Mouse (Mus musculus) embryo, embryonic 10 days (tissue): Measurements from ENCODE around the gene Nmrk1.

Experiments
- DNase-seq: peaks from one replicate; pipeline ENCODE4 v3.0.0-alpha.2; 2015; ENCODE audit warnings: low spot score

The Nmrk1 gene

DNA sequence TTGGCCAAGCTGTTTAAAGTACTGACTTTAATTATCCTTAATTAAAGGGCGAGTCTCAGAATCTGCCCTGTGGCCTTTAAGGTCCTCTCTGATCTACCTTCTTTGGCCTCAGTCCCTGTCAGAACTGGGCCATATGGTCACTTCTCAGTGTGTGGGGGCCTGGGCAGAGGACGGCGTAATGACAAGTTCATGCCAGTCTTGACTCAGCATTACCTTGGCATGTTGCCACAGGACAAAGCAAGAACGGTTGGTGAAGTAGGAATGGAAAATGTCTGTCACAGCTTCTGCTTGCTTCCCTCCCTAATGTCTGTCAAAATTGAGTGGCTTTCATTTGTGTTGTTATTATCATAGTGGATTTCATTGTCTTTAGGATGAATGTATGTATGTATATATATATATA, 20.8 kb downstream of the Nmrk1 start:
- DNase-seq, result no peak

DNA sequence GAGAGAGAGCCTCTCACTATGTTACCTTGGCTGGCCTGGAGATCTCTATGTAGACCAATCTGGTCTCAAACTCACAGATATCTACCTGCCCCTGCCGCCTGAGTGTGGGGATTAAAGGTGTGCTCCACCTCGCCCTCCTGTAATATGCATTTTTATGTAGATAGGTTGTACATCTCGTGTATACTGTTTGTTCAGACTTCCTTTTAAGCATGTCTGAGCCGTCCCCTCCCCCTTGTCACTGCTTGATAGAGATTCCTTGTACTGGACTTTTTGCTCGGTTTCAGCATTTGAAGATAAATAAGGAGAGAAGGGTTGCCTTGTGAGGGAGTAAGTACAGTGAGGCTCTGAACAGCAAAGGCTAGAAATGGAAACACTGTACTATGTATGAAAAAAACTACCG, 21.3 kb downstream of the Nmrk1 start:
- DNase-seq, result no peak

DNA sequence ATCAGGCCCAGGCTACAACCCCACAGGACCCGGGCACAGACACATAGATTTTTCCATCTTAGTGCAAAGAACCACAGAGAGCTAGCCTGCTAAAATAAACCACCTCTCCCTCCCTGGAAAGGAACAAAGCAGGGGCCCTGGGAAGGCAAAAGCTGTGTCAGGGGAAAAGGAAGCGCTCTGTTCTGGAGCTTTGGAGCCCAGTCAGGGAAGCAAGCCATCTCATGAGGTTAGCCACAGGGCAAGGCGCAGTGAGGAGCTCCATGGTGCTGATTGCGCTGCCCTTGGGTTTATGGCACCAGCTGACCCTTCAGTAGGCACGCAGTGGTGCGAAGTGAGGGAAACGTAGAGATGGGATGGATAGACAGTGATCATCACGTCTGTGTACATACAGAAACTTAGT, 22.6 kb downstream of the Nmrk1 start:
- DNase-seq, result no peak

DNA sequence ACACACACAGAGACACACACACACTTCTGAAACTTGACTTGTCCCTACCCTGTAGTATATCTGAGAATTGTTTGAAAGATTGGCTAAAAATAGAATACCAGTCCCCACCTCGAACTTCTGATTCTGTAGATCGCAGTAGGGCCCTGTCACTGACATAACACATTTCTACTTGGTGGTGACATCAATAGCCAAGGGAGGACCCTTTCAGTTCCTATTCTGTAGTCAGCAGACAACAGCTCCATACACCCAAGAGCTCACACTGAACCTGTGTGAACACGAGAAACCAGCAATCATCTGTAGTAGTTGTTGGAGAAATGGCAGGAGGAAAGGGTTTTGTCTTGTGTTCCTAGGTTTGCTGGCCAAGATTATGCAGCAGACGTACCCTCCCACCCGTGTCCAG, 23.2 kb downstream of the Nmrk1 start:
- no peak for DNase-seq

DNA sequence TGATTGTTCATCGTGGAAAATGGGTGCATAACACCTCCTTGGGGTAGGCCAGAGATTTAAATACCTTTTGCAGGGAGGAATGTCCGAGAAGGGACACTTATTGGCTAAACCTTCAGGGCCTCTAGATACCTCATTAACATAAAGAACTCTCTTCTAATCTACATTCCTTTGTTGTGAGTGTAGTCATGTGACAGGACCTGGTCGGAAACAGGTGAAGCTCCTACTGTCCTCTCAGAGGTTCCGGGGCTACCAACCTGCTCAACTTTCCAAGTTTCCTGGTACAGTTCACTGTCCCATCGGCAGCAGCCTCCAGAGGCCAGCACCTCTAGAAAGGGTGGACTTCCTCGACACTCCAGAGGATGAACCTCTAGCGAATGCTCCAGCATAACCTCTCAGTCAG, 24.2 kb downstream of the Nmrk1 start:
- no peak for DNase-seq

DNA sequence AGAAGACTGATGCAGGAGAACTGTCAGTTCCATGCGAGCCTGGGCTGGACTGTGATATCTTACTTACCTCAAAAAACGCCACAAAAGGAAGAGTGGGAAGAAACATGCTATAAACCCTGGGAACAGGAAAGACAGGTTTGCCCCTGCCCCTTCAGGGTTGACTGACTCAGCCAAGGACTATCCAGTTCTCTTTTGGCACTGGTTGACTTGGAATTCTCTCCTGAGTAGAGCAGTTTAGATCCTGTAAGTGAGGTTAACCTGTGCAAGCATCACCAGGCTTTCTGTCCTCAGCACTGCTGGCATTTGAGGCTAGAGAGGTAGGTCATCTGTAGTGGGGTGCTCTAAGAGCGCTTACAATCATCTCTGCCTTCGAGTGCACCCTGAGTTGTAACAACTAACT, 26.7 kb downstream of the Nmrk1 start:
- DNase-seq, result no peak

DNA sequence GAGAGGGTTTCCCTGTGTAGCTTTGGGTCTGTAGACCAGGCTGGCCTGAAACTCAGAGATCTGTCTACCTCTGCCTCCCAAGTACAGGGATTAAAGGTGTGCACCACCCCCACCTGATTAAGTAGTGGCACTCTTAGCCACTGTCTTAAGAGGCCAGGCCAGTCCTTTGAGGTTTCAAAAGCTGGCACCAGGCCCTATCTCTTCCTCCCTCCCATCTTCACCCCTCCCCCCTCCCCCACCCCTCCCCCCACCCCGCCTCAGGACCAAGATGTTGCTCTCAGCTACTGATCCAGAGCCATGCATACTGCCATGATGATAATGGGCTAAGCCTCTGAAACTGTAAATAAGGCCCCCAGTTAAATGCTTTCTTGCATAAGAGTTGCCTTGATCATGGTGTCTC, 27.6 kb downstream of the Nmrk1 start:
- DNase-seq, result no peak

DNA sequence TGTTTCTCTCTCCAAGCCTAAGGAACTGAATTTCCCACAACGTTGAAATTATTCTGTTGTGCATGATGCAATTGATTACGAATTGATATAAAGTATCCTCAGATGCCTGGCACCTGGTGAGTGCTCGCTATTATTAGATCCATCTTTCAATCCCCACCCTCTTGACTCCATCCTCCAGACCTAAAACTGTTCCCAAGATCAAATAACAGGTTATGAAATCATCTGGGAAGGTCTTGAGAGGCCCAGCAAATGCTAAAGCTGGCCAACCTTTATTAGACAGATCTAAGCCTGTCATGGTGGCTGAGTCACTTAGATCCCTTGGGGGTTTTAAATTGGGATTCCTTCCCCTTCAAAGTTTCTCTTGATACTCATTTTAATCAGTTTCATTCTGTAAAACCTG, 28.7 kb downstream of the Nmrk1 start:
- no peak for DNase-seq

DNA sequence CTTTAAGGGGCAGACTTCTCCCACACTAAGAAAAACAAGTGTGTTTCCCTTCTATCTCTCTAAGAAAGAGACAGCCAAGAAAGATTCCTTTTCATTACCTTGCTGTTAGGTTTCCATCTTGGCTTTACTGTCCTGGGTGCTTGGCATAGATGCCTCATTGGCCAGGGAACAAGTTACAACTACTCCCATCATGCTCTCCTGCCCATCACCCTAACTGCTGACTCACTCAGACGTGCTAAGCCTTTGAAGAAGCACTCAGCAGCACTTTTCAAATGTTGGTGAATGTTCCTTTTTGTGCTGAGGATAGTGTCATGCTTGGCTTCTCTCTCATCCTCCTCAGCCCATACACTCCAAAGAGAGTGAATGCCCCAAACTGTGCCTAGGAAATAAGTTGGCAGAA, 29.9 kb downstream of the Nmrk1 start:
- DNase-seq, result no peak

DNA sequence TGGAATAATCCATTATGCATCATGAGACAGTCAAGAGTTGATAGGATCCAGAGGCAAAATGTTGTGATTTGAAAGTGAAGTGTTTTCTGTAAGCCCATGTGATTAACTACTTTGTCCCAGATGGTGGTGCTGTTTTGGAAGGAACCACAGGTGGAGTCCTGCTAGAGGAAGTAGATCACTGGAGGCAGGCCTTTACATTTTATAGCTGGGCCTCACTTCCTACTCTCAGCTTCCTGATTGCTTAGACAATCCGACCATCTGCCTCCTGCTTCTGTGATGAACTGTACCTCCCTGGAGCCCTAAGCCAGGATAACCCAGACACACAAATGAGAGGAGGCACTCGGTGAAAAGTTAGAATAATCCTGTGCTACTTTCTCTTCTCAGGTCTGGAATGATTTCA, 32.2 kb downstream of the Nmrk1 start:
- DNase-seq, result no peak

DNA sequence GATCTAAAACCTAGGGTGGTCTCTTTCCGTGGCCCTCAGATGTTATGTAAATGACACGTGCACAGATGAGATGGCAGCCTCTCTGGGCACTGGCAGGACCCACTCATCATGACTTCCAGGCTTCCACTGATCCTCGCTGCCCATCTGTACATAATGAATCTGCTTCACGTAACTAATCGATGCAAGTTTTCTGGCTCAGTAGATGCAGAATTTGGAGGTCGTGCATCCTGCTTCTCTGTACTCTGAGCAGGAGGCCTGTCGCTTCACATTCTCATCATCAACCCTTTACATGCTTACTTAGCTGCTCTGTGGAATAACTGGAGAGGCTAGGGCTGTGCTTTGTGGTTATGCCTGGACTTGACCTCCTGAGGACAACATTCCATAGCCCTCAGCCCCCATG, 35.2 kb downstream of the Nmrk1 start:
- no peak for DNase-seq

DNA sequence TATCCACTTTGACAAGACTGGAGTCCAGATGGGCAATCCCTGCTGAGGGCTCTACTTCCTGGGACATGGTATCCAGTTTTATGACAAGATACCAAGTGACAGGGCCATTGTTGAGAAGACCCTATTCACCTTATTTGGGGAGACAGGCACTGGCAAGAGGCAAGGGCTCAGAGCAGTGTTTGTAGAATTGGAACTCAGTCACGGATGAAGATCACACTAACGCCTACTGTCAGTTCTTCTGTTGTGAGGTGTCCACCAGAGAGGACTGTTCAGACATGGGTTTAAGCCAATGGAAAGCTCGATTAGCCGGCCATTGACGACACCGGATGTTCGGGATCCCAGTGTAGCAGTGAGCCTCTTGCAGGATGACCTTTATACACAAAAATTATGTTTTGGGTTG, 37.8 kb downstream of the Nmrk1 start:
- DNase-seq, result no peak

DNA sequence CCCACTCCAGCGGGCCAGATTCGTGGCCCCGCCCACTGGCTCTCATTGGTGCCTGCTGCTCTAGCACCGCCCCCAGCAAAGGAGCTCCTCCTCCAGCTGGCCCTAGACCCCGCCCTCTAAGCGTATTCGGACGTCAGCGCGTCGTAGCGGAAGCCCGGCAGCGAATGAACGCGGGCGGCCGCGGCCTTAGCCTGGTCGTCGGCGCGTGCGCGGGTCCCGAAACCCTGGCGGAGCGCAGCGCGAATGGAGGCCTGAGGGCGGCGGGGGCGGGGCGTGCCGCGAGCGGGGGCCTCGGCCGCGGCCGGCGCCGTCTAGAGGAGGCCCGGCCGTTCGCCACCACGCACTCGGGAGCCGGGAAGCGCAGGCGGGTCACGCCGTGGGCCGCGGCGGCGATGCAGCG, 38.9 kb downstream of the Nmrk1 start, which contains the start of gene Carnmt1:
Gene Carnmt1 (plus strand): TSS at position 157 of the 400 bp plus-strand sequence.
- DNase-seq, result peak; percentile 98

DNA sequence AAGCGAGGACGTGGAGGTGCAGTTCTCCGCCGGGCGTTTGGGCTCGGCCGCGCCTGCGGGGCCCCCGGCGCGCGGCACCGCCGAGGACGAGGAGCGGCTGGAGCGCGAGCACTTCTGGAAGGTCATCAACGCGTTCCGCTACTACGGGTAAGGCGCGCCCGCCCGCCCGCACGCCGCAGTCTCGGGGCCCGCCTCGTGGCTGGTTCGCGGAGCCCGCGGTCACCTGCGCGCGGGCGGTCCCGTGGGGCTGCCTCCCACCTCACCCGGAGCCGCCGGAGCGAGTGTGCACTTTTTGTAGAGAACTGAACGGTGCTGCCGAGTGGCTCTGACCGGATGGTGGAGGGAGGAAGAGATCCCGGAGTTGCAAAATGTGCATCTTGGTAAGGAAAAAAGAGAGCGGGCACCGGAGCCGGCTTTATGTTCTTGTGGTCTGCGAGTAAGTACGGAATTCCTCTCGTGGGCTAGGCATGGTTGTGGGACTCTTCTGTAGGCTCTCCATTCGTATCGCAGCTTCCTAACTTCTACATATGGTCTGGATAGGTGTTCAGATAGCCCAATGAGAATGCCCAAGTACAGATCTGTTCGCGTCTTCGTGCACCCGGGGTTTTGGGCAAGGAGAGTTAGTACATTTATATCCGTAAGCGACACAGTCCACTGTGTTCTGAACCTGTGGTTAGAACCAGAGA, 39.4 kb downstream of the Nmrk1 start:
- DNase-seq, result peak; percentile 35

DNA sequence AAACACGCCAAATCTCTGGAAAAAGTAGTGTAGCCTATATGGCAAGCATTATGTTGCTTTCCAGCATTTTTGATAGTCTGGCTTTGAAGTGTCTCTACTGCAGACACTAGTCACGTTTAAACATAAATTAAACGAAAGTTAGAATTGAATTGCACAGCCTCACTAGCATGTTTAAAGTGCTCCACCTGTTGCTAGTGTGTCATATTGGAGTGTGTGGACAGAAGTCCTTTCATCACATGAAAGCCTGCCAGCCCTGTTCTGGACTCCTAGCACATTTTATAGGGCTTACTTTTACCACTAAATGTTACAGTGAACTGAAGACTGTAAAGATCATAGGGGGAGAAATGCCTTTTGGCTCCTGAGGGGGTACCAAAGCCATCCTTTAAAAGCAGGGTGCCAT, 40.7 kb downstream of the Nmrk1 start:
- DNase-seq, result no peak

DNA sequence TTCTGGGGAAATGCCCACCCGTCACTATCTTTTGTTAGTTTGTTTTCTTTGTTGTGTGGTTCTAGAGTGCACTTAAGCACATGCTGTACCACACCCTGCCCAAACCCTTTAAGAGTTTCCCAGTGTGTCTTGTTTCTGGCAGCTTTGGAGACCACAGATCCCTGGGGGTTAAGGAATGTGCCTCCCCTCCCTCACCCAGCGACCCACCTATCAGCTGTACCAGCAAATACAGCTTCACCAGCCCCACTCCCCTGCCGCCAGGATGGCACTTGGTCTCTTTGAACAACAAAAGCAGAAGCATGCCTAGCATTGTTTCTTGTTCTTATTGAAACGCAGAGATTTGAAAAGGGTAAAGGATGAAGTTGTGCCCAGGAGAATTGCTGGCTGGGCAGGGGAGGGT, 41.4 kb downstream of the Nmrk1 start:
- no peak for DNase-seq

DNA sequence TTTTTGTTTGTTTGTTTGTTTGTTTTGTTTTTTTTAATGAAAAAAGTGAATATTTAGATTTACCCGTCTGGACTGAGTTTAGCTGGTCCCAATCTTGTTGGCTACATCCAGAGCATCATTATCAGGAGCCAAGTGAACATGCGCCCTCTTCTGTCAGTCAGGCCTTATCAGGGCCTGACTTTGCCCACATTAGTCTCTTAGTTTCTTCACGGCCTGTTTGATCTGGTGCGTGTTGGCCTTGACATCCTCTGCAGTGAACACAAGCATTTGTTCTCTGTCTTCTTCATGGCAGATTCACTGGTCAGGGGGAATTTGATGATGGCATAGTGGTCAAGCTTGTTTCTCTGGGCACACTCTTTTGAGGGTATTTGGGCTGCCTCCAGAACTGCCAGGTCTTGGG, 50.4 kb downstream of the Nmrk1 start:
- no peak for DNase-seq

DNA sequence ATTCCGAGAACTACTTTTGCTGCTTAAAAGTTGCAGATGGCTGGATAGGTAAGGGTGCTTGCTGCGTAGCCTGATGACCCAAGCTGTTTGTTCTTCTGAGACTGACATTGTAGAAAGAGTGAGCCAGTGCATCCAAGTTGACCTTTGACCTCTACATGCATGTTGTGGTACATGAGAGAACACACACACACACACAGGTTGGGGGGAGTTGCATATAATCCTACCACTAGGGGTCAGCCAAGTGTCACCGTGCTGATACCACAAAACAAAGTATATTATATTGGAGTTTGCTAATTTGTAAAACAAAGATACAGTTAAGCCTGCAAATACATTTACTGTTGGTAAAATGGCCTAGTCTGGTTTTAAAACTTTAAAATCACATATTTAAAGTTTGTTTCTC, 55.8 kb downstream of the Nmrk1 start:
- DNase-seq, result peak; percentile 72

DNA sequence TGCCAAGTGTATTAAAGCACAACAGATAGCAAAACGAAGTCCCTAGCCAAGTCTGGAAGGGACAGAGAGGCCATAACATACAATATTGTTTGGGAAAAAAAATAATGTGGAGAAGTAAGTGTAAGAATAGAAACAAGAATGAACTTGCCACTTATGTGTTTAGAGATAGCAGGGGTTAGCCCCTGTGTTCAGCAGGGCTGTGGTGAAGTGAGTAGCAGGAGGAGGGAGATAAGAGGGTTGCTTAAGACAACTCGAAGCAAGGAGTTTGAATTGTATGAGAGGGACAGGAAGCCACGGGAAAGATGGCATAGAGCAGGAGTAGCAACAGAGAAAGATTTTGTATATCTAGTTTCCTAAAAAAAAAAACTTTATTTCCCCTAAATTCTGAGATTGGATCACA, 60.4 kb downstream of the Nmrk1 start:
- no peak for DNase-seq

DNA sequence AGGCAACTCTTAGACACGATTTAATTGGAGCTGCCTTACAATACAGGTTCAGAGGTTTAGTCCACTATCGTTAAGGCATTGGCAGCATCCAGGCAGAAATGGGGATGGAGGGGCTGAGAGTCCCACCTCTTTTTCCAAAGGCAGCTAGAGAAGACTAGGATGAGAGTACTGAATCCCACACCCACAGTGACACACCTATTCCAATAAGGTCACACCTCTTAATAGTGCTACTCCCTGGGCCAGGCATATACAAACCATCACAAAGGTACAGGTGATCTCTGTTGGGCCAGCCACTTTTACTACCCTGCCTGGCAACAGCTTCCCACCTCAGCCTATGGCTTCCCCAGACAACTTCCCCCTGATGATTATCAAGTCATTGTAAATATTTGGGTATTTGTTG, 61.0 kb downstream of the Nmrk1 start:
- no peak for DNase-seq

DNA sequence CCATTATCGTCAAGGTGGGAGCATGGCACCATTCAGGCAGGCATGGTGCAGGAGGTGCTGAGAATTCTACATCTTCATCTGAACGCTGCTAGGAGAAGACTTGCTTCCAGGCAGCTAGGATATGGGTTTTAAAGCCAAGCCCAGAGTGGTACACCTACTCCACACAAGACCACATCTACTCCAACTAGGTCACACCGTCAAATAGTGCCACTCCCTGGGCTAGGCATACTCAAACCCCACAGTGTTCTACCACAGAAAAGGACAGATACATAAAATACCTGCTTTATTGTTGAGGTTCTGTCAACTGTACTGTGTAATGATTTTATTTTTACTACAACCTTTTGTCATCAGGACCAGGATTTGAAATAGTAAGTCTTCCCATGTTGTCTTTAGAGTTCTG, 63.4 kb downstream of the Nmrk1 start:
- no peak for DNase-seq

DNA sequence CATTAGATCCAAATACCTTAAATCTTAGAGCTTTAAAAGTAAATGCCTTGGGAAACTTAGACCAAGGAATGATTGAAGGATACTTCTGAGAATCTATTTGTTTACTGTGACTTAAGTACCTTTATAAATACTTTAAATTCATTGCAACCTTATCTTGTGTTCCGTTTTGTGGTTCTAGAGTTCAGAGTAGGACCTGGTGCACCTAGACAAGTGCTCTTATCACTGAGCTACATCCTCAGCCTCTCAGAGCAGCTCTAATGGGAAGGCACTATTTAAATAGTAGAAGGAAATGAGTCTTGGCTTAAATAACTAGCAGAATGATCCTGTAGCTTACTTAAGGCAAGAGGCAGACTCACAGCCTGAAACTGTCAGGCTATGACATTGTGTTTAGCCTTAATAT, 63.8 kb downstream of the Nmrk1 start:
- DNase-seq, result no peak
